Mouse (Mus musculus) cerebellum, postnatal 4 days (tissue): ENCODE measurements around the gene Zmynd19.

Experiments used
- DNase-seq, 2 experiments: peaks; one replicate each; pipeline ENCODE4 v3.0.0; 2022; ENCODE audit warnings: low spot score in 2 of 2, mixed read lengths in 1 of 2

Zmynd19 gene

DNA sequence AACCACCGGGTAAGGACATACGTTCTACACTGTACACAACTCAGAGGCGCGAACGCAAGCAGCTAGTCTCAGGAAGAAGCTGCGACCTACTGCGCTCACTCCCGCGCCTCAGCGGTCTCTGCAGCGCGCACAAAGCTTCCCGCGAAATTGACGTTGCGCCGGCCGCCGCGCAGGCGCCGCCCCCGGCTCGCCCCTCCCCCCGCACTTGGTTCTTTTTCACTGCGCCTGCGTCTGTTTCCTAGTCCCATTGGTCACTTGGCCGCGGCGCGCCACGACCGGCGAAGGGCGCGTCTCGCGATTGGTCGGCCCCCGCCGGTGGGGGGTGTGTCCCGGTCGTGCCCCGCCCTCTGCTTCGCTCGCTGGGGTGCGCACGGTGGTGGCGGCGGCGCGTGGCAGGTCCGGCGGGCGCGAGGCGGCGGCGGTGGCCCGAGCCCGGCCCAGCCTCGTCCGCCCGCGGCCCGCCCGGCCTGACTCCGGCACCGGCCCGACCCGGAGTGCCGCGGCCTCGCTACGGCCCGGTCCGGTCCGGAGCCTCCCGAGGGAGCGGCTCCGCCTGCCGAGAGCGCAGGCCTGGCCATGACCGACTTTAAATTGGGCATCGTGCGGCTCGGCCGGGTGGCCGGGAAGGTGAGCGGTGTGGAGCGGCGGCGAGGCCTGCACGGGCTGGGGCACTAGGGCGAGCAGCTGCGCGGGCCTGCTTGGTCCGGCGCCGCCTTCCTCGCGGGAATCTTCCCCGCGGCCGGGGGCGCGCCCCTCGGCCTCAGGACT, at the start of gene Zmynd19:
TSS of gene Zmynd19 (plus strand) at position 372 of the 768 bp plus-strand sequence.
- peak; percentile 99 for DNase-seq

DNA sequence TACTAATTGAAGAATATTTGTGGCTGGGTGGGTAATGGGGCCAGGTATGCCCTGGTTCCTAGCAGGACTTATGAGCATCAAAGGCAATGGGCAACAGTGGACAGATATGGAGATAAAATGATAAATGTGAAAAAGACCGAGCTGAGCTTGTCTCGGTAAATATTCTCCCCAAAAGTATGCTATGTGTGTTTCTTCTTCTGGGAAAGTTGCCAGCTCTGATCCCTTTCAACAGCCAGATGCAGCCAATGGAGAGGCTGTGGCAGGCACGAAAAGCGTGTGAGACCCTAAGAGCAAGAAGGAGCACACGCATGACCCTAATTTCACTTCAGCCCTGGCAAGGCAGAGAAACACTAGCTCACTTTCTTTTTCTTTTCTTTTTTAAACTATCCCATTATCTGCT, 48.5 kb upstream of the Zmynd19 start:
- no peak for DNase-seq

DNA sequence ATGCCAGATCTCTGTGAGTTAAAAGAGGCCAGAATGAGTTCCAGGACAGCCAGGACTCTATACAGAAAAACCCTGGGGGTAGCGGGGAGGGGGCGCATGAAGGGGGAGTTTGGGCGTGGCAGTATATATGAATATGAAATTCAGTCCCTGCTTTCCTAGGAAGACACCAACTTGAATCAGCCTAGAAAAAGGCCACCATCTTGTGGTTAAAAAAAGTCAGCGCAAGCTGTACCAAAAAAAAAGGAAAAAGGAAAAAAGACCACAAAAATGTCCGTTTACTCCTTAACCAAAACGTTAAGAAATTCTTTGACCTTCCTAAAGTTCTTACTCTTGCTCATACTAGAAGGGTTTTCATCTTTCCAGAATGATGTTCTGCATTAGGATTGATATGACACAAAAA, 46.6 kb upstream of the Zmynd19 start:
- no peak for DNase-seq

DNA sequence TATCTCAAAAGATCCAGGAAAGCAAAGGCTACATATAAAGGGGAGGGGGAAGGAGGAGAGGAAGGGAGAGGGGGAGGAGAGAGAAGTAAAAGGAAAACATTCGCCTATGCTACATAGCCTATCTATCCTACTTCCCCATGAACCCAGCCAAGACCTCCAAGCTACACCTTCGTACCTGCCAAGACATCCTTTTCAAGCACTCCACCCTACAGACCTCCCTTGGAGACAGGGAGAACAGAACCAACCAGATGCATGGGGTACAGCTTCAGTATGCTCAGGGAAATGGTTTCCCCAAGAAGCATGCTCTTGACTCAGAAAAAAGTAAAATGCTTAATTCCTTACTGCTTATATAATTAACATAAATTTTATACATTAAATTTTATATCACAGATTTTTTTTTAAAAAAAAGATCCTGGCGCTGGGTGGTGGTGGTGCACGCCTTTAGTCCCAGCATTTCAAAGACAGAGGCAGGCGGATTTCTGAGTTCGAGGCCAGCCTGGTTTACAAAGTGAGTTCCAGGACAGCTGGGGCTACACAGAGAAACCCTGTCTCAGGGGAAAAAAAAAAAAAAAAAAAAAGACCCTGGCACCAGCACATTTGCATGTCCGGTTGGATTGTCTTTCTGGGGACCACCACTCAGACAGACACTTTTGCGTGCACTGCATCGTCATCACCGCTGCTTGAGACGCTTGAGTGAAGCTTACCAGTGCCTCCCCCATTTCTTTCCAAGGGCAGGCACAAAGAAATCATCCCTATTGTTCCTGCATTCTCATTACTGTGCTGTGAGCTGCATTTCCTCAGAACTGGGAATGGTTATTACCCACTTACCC, 44.6 kb upstream of the Zmynd19 start:
- no peak for DNase-seq

DNA sequence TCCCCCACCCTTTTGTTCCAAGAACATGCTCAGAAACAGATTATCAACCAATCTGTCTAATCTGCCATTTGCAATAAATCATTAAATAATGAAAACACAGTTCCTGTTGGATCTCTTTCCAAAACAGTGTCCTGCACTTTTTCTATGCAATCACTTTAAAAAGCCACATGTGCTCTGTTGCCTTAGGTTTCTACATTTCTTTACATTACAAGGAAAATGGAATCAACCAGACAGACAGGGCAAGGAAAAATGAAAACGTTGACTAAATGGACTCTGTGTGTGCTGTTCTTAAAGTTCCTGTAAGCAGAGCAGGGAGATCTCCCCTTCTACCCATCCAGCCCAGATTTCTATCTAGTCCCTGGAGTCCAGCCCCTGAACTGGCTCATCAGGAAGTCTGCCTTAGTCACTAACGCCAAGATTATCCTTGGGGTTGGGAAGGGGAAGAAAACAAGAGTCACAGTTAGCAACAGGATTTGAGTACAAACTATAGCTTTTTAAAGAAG, 43.9 kb upstream of the Zmynd19 start:
- DNase-seq: no peak

DNA sequence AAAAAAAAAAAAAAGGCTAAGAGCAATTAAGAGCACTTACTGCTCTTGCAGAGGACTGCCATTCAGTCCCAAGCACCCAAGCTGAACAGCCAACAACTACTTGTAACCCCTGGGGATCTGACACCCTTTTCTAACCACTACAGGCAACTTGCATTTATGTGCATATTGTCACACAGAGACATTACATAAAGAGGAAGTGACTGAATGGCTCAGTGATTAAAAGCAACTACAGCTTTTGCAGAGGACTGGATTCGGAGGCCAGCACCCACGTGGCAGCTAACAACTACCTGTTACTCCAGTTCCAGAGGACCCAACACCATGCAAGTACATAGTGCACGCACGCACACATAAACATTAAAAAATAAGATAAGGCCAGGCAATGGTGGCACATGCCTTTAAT, 39.1 kb upstream of the Zmynd19 start:
- no peak for DNase-seq

DNA sequence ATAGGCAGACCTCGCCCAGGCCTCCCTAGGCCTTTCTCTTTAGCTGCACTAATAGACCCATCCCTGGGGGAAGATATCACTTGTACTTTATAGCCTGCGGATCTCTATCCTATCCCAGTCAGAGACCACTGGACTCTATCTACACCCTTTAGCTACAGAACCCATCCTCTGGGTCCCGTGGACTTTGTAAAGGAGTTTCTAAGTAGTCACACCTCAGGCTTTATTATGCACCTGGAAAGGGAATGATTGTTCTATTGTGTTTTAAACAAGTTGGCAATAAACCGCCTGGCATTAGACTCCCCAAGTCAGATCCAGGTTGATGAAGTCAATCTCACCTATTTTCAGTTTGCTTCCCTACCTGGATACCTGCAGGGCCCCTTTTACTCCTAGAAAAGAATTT, 37.4 kb upstream of the Zmynd19 start:
- DNase-seq: no peak

DNA sequence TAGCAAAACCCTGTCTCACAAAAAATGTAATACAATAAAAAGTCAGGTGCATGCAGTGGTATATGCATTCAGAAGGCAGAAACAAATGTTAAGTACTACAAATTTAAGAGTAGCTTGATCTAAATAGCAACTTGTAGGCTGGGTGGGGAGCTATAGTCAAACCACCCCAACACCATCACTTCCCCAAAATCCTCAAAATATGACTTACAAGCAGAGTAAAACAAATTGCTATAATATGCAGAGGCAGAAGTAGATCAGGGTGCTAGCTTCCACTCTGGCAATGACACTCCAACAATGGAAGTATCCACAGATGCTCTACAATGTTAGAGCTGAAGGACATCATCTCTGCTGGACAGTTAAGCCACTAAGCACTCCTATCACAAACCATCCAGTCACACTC, 37.0 kb upstream of the Zmynd19 start:
- no peak for DNase-seq

DNA sequence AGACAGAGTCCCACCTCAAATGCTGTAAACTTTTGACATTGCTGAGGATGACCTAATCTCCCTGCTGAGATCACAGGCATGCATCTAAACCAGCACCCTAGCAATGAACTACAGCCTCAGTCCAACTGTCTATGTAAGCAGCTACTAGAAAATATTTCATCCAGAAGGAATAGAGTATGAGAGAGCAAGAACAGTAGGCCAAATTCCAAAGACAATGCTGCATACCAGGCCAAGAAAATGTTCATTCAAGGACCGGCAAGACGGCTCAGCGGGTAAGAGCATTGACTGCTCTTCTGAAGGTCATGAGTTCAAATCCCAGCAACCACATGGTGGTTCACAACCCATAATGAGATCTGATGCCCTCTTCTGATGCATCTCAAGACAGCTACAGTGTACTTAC, 34.8 kb upstream of the Zmynd19 start:
- no peak for DNase-seq

DNA sequence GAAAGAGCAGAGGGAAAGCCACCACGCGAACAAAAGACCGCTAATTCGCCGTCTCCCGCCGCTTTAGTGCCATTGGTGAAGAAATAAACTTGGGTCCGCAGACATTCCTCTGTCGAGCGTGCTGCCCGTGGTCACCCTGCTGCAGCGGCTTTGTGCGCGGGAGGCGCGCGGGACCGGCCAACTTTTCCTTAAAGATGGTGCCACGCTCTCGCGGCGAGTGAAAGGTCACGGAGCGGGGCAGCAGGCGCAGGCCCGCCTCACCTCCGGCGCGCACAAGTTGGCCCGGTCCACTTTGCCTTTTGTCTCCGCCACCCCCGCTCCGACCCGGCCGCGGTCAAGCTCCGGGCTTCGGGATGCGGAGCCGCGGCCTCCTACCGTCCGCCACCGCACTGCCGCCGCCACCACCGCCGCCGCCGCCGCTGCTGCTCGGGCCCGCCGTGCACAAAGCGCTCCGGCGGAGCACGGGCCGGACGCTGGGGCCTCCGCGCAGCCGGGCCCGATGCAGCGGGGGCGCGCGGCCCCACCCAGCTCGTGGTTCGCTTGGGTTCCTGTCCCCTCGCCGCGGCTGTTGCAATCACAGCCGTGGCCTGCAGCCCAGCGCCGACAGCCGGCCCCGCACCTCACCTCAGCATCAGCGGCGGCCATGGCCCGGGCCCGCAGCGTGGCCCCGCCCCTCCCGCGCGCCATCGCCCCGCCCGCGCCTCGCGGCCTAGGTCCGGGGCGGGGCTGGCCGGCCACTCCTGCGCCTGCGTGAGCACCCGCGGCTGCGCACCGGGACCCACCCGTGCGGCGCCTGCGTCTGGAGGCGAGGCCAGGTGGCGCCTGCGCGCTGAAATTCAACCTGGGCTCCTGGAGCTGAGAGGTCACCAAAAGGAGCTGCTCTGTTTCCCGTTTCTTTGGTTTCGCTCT, 30.4 kb upstream of the Zmynd19 start, which contains the start of gene Ehmt1:
TSS of gene Ehmt1 (minus strand) at position 685 of the 909 bp plus-strand sequence.
- peak; percentile 91 to 93 for DNase-seq

DNA sequence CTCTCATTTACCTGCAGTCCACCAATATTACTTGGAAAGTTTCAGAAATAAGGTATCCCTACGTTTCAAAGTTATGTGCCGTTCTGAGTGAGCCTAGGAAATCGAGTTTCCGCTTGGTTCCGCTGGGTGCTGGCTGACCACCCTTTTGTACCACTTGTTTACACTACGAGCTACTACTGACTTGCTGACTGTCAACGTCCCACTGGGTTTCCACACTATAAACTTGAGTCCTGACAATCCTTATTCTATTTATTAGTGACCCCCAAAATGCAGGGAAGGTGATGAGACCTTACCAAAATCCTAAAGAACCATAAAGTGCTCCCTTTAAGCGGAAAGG, 29.8 kb upstream of the Zmynd19 start:
- DNase-seq: no peak

DNA sequence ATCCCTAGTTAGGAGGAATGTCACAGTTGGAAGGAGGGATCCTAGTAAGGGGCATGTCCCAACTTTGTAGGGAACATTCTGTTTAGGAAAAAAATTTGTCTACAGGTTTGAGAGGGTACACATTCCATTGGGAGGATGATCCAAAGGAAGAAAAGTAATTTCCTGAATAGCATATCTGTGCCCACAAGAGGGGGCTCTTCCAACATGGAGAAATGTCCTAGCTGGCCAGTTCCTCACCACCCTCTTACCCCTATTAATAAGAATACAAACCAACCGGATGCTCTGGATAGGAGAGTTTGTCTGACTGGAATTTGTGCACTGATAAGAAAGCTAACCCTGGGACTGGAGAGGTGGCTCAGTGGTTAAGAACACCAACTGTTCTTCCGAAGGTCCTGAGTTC, 26.0 kb upstream of the Zmynd19 start:
- no peak for DNase-seq

DNA sequence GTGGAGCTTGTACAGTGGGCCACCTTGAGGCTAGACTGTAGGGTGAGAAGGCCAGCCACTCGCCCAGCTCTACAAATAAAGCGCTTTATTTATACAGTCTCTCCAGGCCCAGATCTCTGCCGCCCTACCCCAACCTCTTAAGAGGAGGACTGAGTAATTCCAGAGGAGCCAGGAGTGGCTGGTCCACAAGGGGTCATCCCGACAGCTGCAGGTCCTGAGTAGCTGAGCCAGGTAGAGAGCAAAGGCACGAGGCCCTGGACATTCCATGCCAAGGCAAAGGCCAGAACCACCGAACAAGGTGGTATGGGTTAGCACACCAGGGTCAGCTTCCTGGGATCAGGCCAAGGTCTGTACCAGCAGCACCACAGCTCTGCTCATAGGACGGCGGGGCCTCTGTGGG, 24.3 kb upstream of the Zmynd19 start:
- no peak for DNase-seq

DNA sequence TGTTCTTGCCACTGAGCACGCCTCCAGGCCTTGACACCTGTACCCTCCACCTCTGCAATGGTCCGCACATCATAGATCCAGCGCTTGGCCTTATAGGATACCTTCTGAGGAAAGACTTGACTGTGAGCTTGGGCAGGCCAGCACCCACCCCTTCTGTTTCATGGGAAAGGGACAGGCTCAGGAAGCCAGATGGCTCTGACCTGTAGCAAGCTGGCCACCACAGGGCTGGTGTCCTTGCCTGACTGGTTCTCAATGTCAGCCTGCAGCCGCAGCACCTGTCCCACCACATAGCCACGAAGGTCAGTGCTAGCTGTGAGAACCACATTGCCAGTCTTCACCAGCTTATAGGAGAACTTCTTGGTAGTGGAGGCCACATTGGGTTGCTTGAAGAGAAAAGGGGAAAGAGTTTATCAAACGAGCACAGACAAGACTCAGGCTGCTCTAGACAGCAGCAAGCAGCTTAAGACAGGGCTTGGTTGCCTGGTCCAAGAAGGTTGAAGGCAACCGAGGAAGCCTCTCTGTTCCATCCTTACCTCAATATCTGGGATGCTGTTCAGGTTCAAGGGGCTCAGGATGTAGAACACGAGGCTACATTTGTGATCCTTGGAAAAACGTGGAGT, 23.1 kb upstream of the Zmynd19 start:
- DNase-seq: no peak

DNA sequence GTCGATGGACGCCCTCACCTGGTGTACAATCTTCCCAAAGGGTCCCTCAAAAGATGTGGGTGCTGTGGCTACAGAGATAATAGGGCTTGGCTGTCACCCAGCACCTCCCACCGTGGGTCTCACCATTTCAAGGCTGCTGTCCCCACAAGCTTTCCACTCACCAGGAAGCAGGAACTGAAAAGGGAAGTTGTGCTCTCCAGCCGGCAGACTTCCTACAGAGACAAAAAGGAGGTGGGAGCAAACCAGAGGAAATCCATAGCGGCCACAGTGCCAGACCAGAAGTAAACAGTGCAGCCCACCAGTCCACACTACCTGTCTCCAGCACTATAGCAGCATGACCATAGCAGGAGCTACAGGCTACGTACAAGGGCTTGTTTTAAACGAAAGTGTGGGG, 22.6 kb upstream of the Zmynd19 start:
- DNase-seq: no peak

DNA sequence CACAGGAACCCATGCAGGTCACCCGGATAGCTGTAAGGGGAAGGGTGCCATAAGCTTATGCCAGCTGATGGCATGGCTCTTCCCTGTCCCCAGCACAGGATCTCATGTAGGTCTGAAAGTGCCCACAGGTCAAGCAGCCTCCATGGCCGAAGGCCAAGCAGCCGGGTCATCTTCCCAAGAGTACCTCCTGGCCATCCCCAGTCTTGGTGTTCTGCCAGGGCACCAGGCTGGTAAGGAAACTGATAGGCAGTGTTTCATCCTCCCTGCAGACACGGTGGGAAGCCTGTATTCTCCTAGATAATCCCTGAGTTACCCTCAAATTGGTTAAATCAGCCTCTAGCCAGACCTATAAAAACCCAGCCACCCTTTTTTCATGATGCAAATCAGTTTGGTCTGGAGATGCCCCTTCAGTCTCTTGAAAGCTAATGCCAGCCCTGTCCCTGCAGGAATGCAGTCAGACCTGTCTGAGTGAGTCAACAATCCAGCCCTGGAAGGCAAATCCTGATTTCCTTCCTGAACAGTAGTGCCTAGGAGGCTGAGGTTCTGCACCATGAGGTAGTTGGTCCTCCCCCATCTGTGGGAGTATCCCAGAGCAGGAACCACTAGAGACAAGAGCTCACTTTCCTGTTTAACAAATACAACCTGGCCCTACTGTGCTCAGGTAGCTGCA, 21.6 kb upstream of the Zmynd19 start:
- no peak for DNase-seq

DNA sequence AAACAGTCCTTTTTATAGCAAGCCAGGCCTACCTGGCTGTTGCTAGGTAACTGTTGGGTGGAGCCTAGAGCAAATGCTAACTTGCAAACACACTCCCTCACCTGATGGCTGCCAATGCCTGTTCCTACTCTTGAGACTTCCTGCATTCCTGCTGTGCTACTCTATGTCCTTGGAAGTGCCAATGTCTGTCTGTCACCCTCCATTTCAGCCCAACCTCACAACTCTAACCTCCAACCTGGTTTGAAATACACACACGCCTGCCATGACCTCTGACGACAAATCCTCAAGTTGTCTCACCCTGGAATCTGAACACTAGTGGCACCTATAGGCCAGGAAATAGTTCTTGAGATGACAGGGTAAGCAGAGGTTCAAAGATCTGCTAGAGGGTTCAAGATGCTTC, 20.5 kb upstream of the Zmynd19 start:
- DNase-seq: no peak

DNA sequence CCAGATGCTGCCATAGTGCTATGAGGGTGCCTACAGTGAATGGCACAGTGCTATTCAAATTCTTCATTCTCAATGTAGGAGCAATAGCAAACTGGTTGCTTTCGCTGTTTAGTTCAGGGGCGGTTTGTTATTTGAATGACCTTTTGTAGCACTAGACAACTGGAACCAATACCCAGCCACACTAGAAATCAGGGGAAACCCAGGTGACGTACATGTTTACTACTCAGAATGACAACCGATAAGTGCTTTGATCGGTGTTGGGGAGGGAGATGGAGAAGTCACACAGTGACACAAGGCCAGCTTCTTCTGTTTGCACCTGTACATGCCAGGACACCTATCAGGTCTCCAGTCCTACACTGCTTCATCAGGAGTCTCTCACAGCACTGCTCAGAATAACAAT, 20.0 kb upstream of the Zmynd19 start:
- DNase-seq: no peak

DNA sequence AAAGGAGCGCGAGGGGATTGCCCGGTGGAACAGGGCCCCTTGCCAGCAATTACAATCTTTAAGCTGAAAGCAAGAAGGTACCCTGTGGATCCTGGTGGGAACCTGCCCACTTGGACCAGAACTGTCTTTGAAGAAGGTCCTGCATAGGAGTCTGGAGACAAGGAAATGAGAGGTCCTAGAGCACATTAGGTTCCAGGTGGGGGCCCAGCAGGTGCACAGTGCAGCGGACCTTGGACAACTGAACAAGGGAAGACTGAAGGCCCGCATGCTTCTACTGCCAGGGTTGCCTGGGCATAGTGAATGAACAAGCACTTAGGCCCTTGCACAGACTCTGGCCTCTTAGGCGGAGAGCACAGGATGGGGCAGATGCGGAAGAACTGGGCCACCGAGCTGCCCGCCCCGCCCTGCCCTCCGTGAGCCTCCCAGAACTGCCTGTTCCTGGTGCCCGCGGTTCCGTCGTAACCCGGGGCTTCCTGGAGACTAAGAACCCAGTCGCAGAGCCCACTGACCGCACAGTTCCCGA, 15.1 kb upstream of the Zmynd19 start:
- DNase-seq: peak in 1 of 2 experiments; percentile 10

DNA sequence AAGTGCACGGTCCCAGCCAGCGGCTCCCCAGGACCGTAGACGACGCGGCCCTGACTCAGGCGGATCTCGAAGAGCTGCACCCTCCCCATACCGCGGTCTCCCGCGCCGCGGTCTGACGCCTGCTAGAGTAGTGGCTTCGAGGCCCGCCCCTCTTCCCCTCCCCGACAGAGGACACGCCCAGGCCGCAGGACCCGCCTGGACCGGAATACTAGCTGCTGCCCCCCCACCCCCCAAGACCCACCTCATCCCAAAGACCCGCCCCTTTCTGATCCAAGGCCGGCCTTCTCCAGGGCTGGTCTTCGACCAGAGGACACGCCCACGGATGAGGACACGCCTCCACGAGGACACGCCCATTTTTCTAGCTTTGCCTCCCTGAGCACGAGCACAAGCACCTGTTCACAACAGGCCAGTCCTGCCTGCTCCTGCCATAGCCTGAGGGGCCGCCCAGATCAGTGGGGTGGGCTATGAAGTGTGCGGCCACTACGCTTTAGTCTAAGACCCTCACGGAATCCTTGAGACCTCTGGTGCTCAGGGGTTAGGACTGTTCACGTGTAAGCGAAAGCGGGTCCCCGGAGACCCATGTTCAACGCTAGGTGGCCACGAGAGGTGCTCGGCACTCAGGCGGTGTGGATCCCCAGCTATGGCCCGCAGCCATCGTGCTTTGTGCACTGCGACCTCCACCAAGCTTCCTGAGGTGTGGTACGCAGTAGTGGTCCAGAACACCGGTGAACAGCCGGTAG, 14.4 kb upstream of the Zmynd19 start, which contains the start of gene Arrdc1:
TSS of gene Arrdc1 (minus strand) at position 196 of the 740 bp plus-strand sequence.
- peak; percentile 51 to 78 for DNase-seq
